8 mouse cellular contexts compared by ENCODE assay signal in genomic region chr16:4964731-4965391, GRCm38 (mm10). TPM values are rescaled to one million over a fixed set of nuclear protein-coding genes. Genes with fewer than 3 reads are reported as not detected.
A peak's percentile ranks its signal among the peaks of the same experiment; 100 is the strongest.
DNase-seq lines count a peak whose midpoint lies in the region; ATAC-seq lines count a peak whose summit lies in the region.

No protein-coding gene starts in this region.

- peak overlapping the region; percentile 83 for H3K4me3 ChIP-seq in kidney, embryonic 15.5 days (replicated peaks)
- H3K4me3 ChIP-seq in hindbrain, embryonic 10.5 days = peak overlapping the region; percentile 78
- H3K4me3 ChIP-seq in midbrain, embryonic 11.5 days (ENCODE audit: low read depth, low read length) = peak overlapping the region; percentile 87

- DNase-seq in kidney, postnatal 36 days = no peak
- DNase-seq in NIH3T3 (ENCODE audit: low read depth) = peak; percentile 50
- DNase-seq in hindbrain, embryonic 10.5 days (ENCODE audit: low spot score) = no peak
- DNase-seq in midbrain, embryonic 11.5 days (ENCODE audit: low spot score, missing footprints) = no peak
- no peak for DNase-seq in gastrocnemius, postnatal 25 days
- no peak for DNase-seq in embryo, embryonic 9.5 days (ENCODE audit: extremely low spot score)
- no peak for DNase-seq in urinary bladder, adult 18-20 months (ENCODE audit: low spot score in 2 of 2)

- ATAC-seq in kidney, embryonic 15.5 days (replicated peaks; ENCODE audit: low FRiP score) = peak; percentile 6; the same call in 1 of the 2 replicates
- no peak for ATAC-seq in midbrain, embryonic 11.5 days (ENCODE audit: low FRiP score)

- H3K27ac ChIP-seq in kidney, embryonic 15.5 days = peak overlapping the region; percentile 78
- H3K27ac ChIP-seq in hindbrain, embryonic 10.5 days = peak overlapping the region; percentile 88
- H3K27ac ChIP-seq in midbrain, embryonic 11.5 days (ENCODE audit: low read depth, low read length) = peak overlapping the region; percentile 77

- no peaks in the 10 kb centered on the region for H3K27me3 ChIP-seq in kidney, embryonic 15.5 days
- H3K27me3 ChIP-seq in hindbrain, embryonic 10.5 days (ENCODE audit: insufficient read depth, poor library complexity, severe bottlenecking) = no peaks in the 10 kb centered on the region
- H3K27me3 ChIP-seq in midbrain, embryonic 11.5 days (ENCODE audit: control insufficient read depth, insufficient read depth, low read length) = no peaks in the 10 kb centered on the region

- H3K9ac ChIP-seq in kidney, embryonic 15.5 days = peak overlapping the region; percentile 77
- H3K9ac ChIP-seq in midbrain, embryonic 11.5 days (ENCODE audit: low read length) = peak overlapping the region; percentile 82

- 19% methylated on average over 13 of the region's 13 CpGs for WGBS in kidney, embryonic 15.5 days
- WGBS in hindbrain, embryonic 10.5 days = 24% methylated on average over 13 of the region's 13 CpGs
- 25% methylated on average over 13 of the region's 13 CpGs for WGBS in midbrain, embryonic 11.5 days

- H3K36me3 ChIP-seq in kidney, embryonic 15.5 days = peaks cover 6% of the 10 kb centered on the region
- peaks cover 14% of the 10 kb centered on the region for H3K36me3 ChIP-seq in hindbrain, embryonic 10.5 days
- H3K36me3 ChIP-seq in midbrain, embryonic 11.5 days (ENCODE audit: control insufficient read depth, insufficient read depth, low read length) = no peaks in the 10 kb centered on the region

- peaks cover 19% of the 10 kb centered on the region for H3K4me1 ChIP-seq in kidney, embryonic 15.5 days
- H3K4me1 ChIP-seq in hindbrain, embryonic 10.5 days (replicated peaks) = peaks cover 29% of the 10 kb centered on the region
- peaks cover 10% of the 10 kb centered on the region for H3K4me1 ChIP-seq in midbrain, embryonic 11.5 days (ENCODE audit: control insufficient read depth, insufficient read depth, low read length)

- peak overlapping the region; percentile 72 for H3K4me2 ChIP-seq in kidney, embryonic 15.5 days
- peak overlapping the region; percentile 92 for H3K4me2 ChIP-seq in midbrain, embryonic 11.5 days

- no peaks in the 10 kb centered on the region for H3K9me3 ChIP-seq in kidney, embryonic 15.5 days (replicated peaks)
- H3K9me3 ChIP-seq in hindbrain, embryonic 10.5 days = no peaks in the 10 kb centered on the region
- no peaks in the 10 kb centered on the region for H3K9me3 ChIP-seq in midbrain, embryonic 11.5 days (ENCODE audit: control insufficient read depth, low read length)

RNA-seq across cellular contexts. Expression of gene Anks3, which starts 0.9 kb away (rescaled TPM):
- polyA plus RNA-seq in kidney, embryonic 15.5 days (2015; fragmentation: Nextera tagmentation; extraction: Ambion mirVana) = 59.7 and 69.3 TPM in 2 replicates
- polyA plus RNA-seq in hindbrain, embryonic 10.5 days (2016; fragmentation: Nextera tagmentation; extraction: Ambion mirVana) = 52.3 and 60.0 TPM in 2 replicates
- 39.8 and 42.4 TPM in 2 replicates for polyA plus RNA-seq in midbrain, embryonic 11.5 days (2014; fragmentation: Nextera tagmentation; extraction: Ambion mirVana)
- 10 to 100 TPM; 11.1 to 12.0 TPM for total RNA-seq in gastrocnemius, postnatal 25 days (2021)

RNA-seq across cellular contexts. Expression of gene Nudt16l1, which starts 26.3 kb away (rescaled TPM):
- 151 and 155 TPM in 2 replicates for polyA plus RNA-seq in kidney, embryonic 15.5 days (2015; fragmentation: Nextera tagmentation; extraction: Ambion mirVana)
- 141 and 145 TPM in 2 replicates for polyA plus RNA-seq in hindbrain, embryonic 10.5 days (2016; fragmentation: Nextera tagmentation; extraction: Ambion mirVana)
- 120 and 132 TPM in 2 replicates for polyA plus RNA-seq in midbrain, embryonic 11.5 days (2014; fragmentation: Nextera tagmentation; extraction: Ambion mirVana)
- 10 to 100 TPM; 11.2 to 18.2 TPM for total RNA-seq in gastrocnemius, postnatal 25 days (2021)

RNA-seq across cellular contexts. Expression of gene Sept12, which starts 32.8 kb away (rescaled TPM):
- polyA plus RNA-seq in kidney, embryonic 15.5 days (2015; fragmentation: Nextera tagmentation; extraction: Ambion mirVana) = not detected in 2 replicates
- 0.05 TPM in 1 of 2 replicates, not detected in the other for polyA plus RNA-seq in hindbrain, embryonic 10.5 days (2016; fragmentation: Nextera tagmentation; extraction: Ambion mirVana)
- polyA plus RNA-seq in midbrain, embryonic 11.5 days (2014; fragmentation: Nextera tagmentation; extraction: Ambion mirVana) = not detected in 2 replicates
- total RNA-seq in gastrocnemius, postnatal 25 days (2021) = not detected

RNA-seq across cellular contexts. Expression of gene Smim22, which starts 42.2 kb away (rescaled TPM):
- polyA plus RNA-seq in kidney, embryonic 15.5 days (2015; fragmentation: Nextera tagmentation; extraction: Ambion mirVana) = 11.2 and 13.7 TPM in 2 replicates
- polyA plus RNA-seq in hindbrain, embryonic 10.5 days (2016; fragmentation: Nextera tagmentation; extraction: Ambion mirVana) = 4.6 and 5.4 TPM in 2 replicates
- polyA plus RNA-seq in midbrain, embryonic 11.5 days (2014; fragmentation: Nextera tagmentation; extraction: Ambion mirVana) = not detected in 2 replicates
- total RNA-seq in gastrocnemius, postnatal 25 days (2021) = not detected

RNA-seq across cellular contexts. Expression of gene Rogdi, which starts 48.5 kb away (rescaled TPM):
- polyA plus RNA-seq in kidney, embryonic 15.5 days (2015; fragmentation: Nextera tagmentation; extraction: Ambion mirVana) = 93.5 and 101 TPM in 2 replicates
- 63.7 and 108 TPM in 2 replicates for polyA plus RNA-seq in hindbrain, embryonic 10.5 days (2016; fragmentation: Nextera tagmentation; extraction: Ambion mirVana)
- polyA plus RNA-seq in midbrain, embryonic 11.5 days (2014; fragmentation: Nextera tagmentation; extraction: Ambion mirVana) = 67.4 and 69.3 TPM in 2 replicates
- 1 to 10 TPM; 7.8 to 9.3 TPM for total RNA-seq in gastrocnemius, postnatal 25 days (2021)
